Mouse (Mus musculus): ENCODE data around the gene Depdc1a.
"Not testable (repeated sequence)": the region's sequence is repeated elsewhere in the genome, so short reads cannot be mapped to it uniquely, and the experiment has no call there.

The Depdc1a gene

GRCm38 (mm10) chr3:159495243-159495801, at the start of gene Depdc1a:
TSS of gene Depdc1a (plus strand) at chr3:159495433.
- DNase-seq, result peak; percentile 93

- DNase-seq, result no peak
Observed at GRCm38 (mm10) chr3:159470059-159470458, 25.2 kb upstream of the Depdc1a start.

- DNase-seq, result no peak
Observed at GRCm38 (mm10) chr3:159475465-159475864, 19.8 kb upstream of the Depdc1a start.

- no peak for DNase-seq
Observed at GRCm38 (mm10) chr3:159477250-159477962, 17.8 kb upstream of the Depdc1a start.

- not testable (repeated sequence) for DNase-seq
Observed at GRCm38 (mm10) chr3:159494709-159495108, 524 bp upstream of the Depdc1a start.

- DNase-seq, result no peak
Observed at GRCm38 (mm10) chr3:159508899-159509298, 13.7 kb downstream of the Depdc1a start.

- no peak for DNase-seq
Observed at GRCm38 (mm10) chr3:159528563-159528962, 33.3 kb downstream of the Depdc1a start.

GRCm38 (mm10) chr3:159548303-159548702, 53.1 kb downstream of the Depdc1a start:
- DNase-seq, result no peak

GRCm38 (mm10) chr3:159550224-159550623, 55.0 kb downstream of the Depdc1a start:
- DNase-seq, result no peak

Data from lung, postnatal 10 days (tissue).